Mouse (Mus musculus) hindbrain, embryonic 14.5 days (tissue): Measurements from ENCODE around the gene Eef2. TPM values are rescaled to one million over a fixed set of nuclear protein-coding genes. Genes with fewer than 3 reads are reported as not detected.
A peak's percentile ranks its signal among the peaks of the same experiment; 100 is the strongest.

Source experiments
- ATAC-seq: fragments of 200-750 bp; cut with Nextera tagmentation; 2 replicates; pipeline ENCODE4 v1.8.0; 2017; ENCODE audit warnings: moderate number of reproducible peaks, mild to moderate bottlenecking, moderate TSS enrichment, moderate library complexity; ENCODE audit not compliant: low FRiP score
- DNase-seq: peaks from one replicate; pipeline ENCODE4 v3.0.0-alpha.2; 2015; ENCODE audit warnings: low spot score
- H3K27ac ChIP-seq: fragments of 300-500 bp; sonication (generic); 2 replicates; pipeline ENCODE4 v1.5.1; 2014; ENCODE audit warnings: mild to moderate bottlenecking, moderate library complexity
- H3K27me3 ChIP-seq: fragments of 300-500 bp; sonication (generic); 2 replicates; pipeline ENCODE4 v1.6.1; 2014; ENCODE audit warnings: mild to moderate bottlenecking, low read length, mixed read lengths; ENCODE audit not compliant: control insufficient read depth, insufficient read depth
- H3K36me3 ChIP-seq: fragments of 300-500 bp; sonication (generic); replicated peaks from 2 replicates; pipeline ENCODE4 v1.6.1; 2014; ENCODE audit not compliant: control insufficient read depth, insufficient read depth
- H3K4me1 ChIP-seq: fragments of 300-500 bp; sonication (generic); replicated peaks from 2 replicates; pipeline ENCODE4 v1.6.1; 2014; ENCODE audit warnings: antibody characterized with exemption, low read length, mixed read lengths; ENCODE audit not compliant: control insufficient read depth, insufficient read depth
- H3K4me2 ChIP-seq: fragments of 300-500 bp; sonication (generic); replicated peaks from 2 replicates; pipeline ENCODE4 v1.6.1; 2014; ENCODE audit warnings: mild to moderate bottlenecking, moderate library complexity
- H3K4me3 ChIP-seq: fragments of 300-500 bp; sonication (generic); replicated peaks from 2 replicates; pipeline ENCODE4 v1.5.1; 2014; ENCODE audit warnings: mild to moderate bottlenecking, low read length
- H3K9ac ChIP-seq: fragments of 300-500 bp; sonication (generic); 2 replicates; pipeline ENCODE4 v1.6.1; 2014
- H3K9me3 ChIP-seq: fragments of 300-500 bp; sonication (generic); 2 replicates; pipeline ENCODE4 v1.6.1; 2016; ENCODE audit warnings: low read length; ENCODE audit not compliant: control insufficient read depth
- WGBS: fragments of 180-500 bp; shearing (Covaris S2); extraction: QIAGEN DNeasy Blood & Tissue Kit; methylation state at CpG from one replicate; pipeline ENCODE4 v1.1.7; 2014; 5-methylcytosine and 5-hydroxymethylcytosine counted together
- polyA plus RNA-seq: library from polyadenylated mRNA; unstranded; fragments of >200 nt; fragmentation: Nextera tagmentation; extraction: Ambion mirVana; gene quantifications from 2 replicates; pipeline ENCODE4 v1.2.1, GENCODE M21; 2014

The Eef2 gene
- 413 and 447 TPM in 2 replicates for polyA plus RNA-seq

- Histone ChIP-seq H3K36me3 (peaks cover 44% of the 10 kb centered on the region), H3K4me3 (peak within 1 kb of the TSS; percentile 100), H3K27me3 (no peaks in the 10 kb centered on the region), H3K4me1 (peaks cover 42% of the 10 kb centered on the region), H3K9me3 (no peaks in the 10 kb centered on the region), H3K4me2 (peak within 1 kb of the TSS; percentile 94), H3K9ac (peak within 1 kb of the TSS; percentile 99), H3K27ac (peak within 1 kb of the TSS; percentile 97)
- ATAC-seq (peak; percentile 80), DNase-seq (peak; percentile 100)
- under 1% methylated on average over 77 of the region's 77 CpGs for WGBS
Measured at GRCm38 (mm10) chr10:81176466-81177271, at the start of gene Eef2. Gene Eef2, plus strand, starts transcription at chr10:81176631.

- H3K27ac ChIP-seq, result no peak overlapping the region
- ATAC-seq (no peak), DNase-seq (no peak)
- H3K27me3 ChIP-seq, result peaks cover 34% of the 10 kb centered on the region
- WGBS, result 3% methylated on average over 16 of the region's 16 CpGs
- H3K9ac ChIP-seq, result no peak overlapping the region
- no peak overlapping the region; the same call in 1 of the 2 replicates for H3K4me2 ChIP-seq
- H3K4me1 ChIP-seq, result peaks cover 13% of the 10 kb centered on the region
- H3K36me3 ChIP-seq, result no peaks in the 10 kb centered on the region
- no peaks in the 10 kb centered on the region for H3K9me3 ChIP-seq
- H3K4me3 ChIP-seq, result no peak overlapping the region
Measured at GRCm38 (mm10) chr10:81134181-81134587, 42.2 kb upstream of the Eef2 start.

- H3K27me3 ChIP-seq, result peaks cover 29% of the 10 kb centered on the region
- H3K4me1 ChIP-seq, result peaks cover 19% of the 10 kb centered on the region
- H3K27ac ChIP-seq, result peak within 1 kb of the TSS; percentile 96
- peak within 1 kb of the TSS; percentile 96 for H3K4me2 ChIP-seq
- DNase-seq (no peak), ATAC-seq (no peak)
- WGBS, result 3% methylated on average over 40 of the region's 41 CpGs
- no peaks in the 10 kb centered on the region for H3K9me3 ChIP-seq
- no peaks in the 10 kb centered on the region for H3K36me3 ChIP-seq
- H3K4me3 ChIP-seq, result peak within 1 kb of the TSS; percentile 68
- peak within 1 kb of the TSS; percentile 95 for H3K9ac ChIP-seq
Measured at GRCm38 (mm10) chr10:81134966-81135681, 41.3 kb upstream of the Eef2 start, which contains the start of gene Zbtb7a. Gene Zbtb7a, plus strand, starts transcription at chr10:81135220.

GRCm38 (mm10) chr10:81135831-81136705 lies 40.4 kb upstream of the Eef2 start:
- H3K27ac ChIP-seq, result peak overlapping the region; percentile 96
- WGBS, result 1% methylated on average over 79 of the region's 86 CpGs

GRCm38 (mm10) chr10:81136706-81137231 lies 39.7 kb upstream of the Eef2 start:
- H3K27me3 ChIP-seq, result peaks cover 24% of the 10 kb centered on the region
- DNase-seq (no peak), ATAC-seq (peak; percentile 35)
- peak overlapping the region; percentile 96 for H3K27ac ChIP-seq
- peak overlapping the region; percentile 68 for H3K4me3 ChIP-seq
- H3K4me2 ChIP-seq, result peak overlapping the region; percentile 96
- peaks cover 26% of the 10 kb centered on the region for H3K4me1 ChIP-seq
- WGBS, result under 1% methylated on average over 43 of the region's 50 CpGs
- H3K9ac ChIP-seq, result peak overlapping the region; percentile 95
- no peaks in the 10 kb centered on the region for H3K36me3 ChIP-seq
- no peaks in the 10 kb centered on the region for H3K9me3 ChIP-seq

More at GRCm38 (mm10) chr10:81135831-81136705, 40.4 kb upstream of the Eef2 start:
- H3K4me1 ChIP-seq, result peaks cover 26% of the 10 kb centered on the region
- peak overlapping the region; percentile 68 for H3K4me3 ChIP-seq
- DNase-seq, result peak; percentile 67
- no peaks in the 10 kb centered on the region for H3K36me3 ChIP-seq
- H3K4me2 ChIP-seq, result peak overlapping the region; percentile 96
- peak overlapping the region; percentile 95 for H3K9ac ChIP-seq
- ATAC-seq, result peak; percentile 21; the same call in 1 of the 2 replicates
- peaks cover 24% of the 10 kb centered on the region for H3K27me3 ChIP-seq
- H3K9me3 ChIP-seq, result no peaks in the 10 kb centered on the region

GRCm38 (mm10) chr10:81137252-81138130 lies 38.9 kb upstream of the Eef2 start:
- H3K4me1 ChIP-seq, result peaks cover 26% of the 10 kb centered on the region
- WGBS, result 0% methylated on average over 72 of the region's 89 CpGs

GRCm38 (mm10) chr10:81138131-81138782 lies 38.2 kb upstream of the Eef2 start:
- Histone ChIP-seq H3K4me1 (peaks cover 29% of the 10 kb centered on the region), H3K9ac (peak overlapping the region; percentile 80), H3K27me3 (peaks cover 24% of the 10 kb centered on the region), H3K27ac (peak overlapping the region; percentile 81), H3K36me3 (no peaks in the 10 kb centered on the region), H3K4me2 (peak overlapping the region; percentile 91), H3K4me3 (peak overlapping the region; percentile 68), H3K9me3 (no peaks in the 10 kb centered on the region)
- DNase-seq (no peak), ATAC-seq (no peak; the same call in 1 of the 2 replicates)
- WGBS, result under 1% methylated on average over 18 of the region's 24 CpGs

More at GRCm38 (mm10) chr10:81137252-81138130, 38.9 kb upstream of the Eef2 start:
- Histone ChIP-seq H3K27ac (peak overlapping the region; percentile 96), H3K9ac (peak overlapping the region; percentile 95), H3K4me2 (peak overlapping the region; percentile 96), H3K4me3 (peak overlapping the region; percentile 68), H3K27me3 (peaks cover 24% of the 10 kb centered on the region), H3K9me3 (no peaks in the 10 kb centered on the region), H3K36me3 (no peaks in the 10 kb centered on the region)
- ATAC-seq (peak; percentile 91), DNase-seq (peak; percentile 98)
